Mouse (Mus musculus): ENCODE measurements around the gene Kdm7a. TPM values are rescaled to one million over a fixed set of nuclear protein-coding genes. Genes with fewer than 3 reads are reported as not detected.

Gene Kdm7a
- polyA plus RNA-seq, 1 experiment from 2014 or later: 3.9 TPM

- no peak for TF ChIP-seq CTCF (IDR thresholded peaks at IDR 0.05; ENCODE audit: low read depth)
- peak within 1 kb of the TSS; percentile 84 for H3K27ac ChIP-seq
- no peaks in the 10 kb centered on the region for H3K36me3 ChIP-seq (ENCODE audit: insufficient read depth, low read length)
- WGBS: 1% methylated on average over 88 of the region's 101 CpGs
- ATAC-seq (replicated peaks; ENCODE audit: low FRiP score, low read depth) (peak; percentile 72), DNase-seq (ENCODE audit: low spot score) (peak; percentile 85)
- peak within 1 kb of the TSS; percentile 56 for H3K4me2 ChIP-seq (ENCODE audit: low read length)
- no peaks in the 10 kb centered on the region for H3K9me3 ChIP-seq (replicated peaks; ENCODE audit: low read length)
- peak within 1 kb of the TSS; percentile 87 for H3K4me3 ChIP-seq (replicated peaks; ENCODE audit: low read depth, low read length)
- 0 out of 2 replicates have a peak, but pooled peaks cover 6% of the 10 kb centered on the region for H3K4me1 ChIP-seq (replicated peaks; ENCODE audit: insufficient read depth, low read length)
- H3K9ac ChIP-seq (ENCODE audit: low read depth, low read length): peak within 1 kb of the TSS; percentile 95
- no peaks in the 10 kb centered on the region for H3K27me3 ChIP-seq (ENCODE audit: insufficient read depth, low read length)
Observed at GRCm38 (mm10) chr6:39117584-39118455, 88.8 kb downstream of the Kdm7a start, which contains the start of gene Parp12. TSS of gene Parp12 (minus strand) at chr6:39118349.

GRCm38 (mm10) chr6:39115438-39115837 lies 91.2 kb downstream of the Kdm7a start:
- H3K4me2 ChIP-seq (ENCODE audit: low read length): no peak overlapping the region

DNA sequence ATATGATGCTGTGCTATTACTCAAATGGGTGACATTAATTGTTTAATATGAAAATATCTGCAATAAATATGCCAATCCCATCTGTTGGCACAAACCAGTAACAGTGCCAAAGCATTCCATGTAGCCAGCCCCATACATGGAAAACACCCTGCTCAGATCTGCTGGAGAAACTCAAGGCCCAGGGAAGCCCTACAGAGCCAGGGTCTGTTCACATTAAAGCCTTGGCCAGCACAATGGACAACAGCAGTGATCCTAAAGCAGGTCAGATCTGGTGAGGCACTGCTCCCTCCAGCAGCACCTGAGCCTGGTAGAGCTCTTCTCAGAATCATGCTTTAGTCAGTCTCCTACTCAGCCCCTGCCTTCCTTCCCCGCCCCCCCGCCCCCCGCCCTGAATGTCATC lies 93.4 kb downstream of the Kdm7a start:
- DNase-seq (ENCODE audit: low spot score): no peak
- Histone ChIP-seq H3K9ac (ENCODE audit: low read depth, low read length) (no peak overlapping the region), H3K36me3 (ENCODE audit: insufficient read depth, low read length) (peaks cover 10% of the 10 kb centered on the region; the same call in 1 of the 2 replicates), H3K4me2 (ENCODE audit: low read length) (no peak overlapping the region), H3K27me3 (ENCODE audit: insufficient read depth, low read length) (no peaks in the 10 kb centered on the region), H3K27ac (no peak overlapping the region), H3K4me3 (replicated peaks; ENCODE audit: low read depth, low read length) (no peak overlapping the region), H3K9me3 (replicated peaks; ENCODE audit: low read length) (no peaks in the 10 kb centered on the region), H3K4me1 (replicated peaks; ENCODE audit: insufficient read depth, low read length) (0 out of 2 replicates have a peak, but pooled peaks cover 6% of the 10 kb centered on the region)
- ATAC-seq (replicated peaks; ENCODE audit: low FRiP score, low read depth): no peak
- no peak for TF ChIP-seq CTCF (IDR thresholded peaks at IDR 0.05; ENCODE audit: low read depth)
- WGBS: 90% methylated on average over 3 of the region's 3 CpGs

More at GRCm38 (mm10) chr6:39115438-39115837, 91.2 kb downstream of the Kdm7a start:
- Histone ChIP-seq H3K9me3 (replicated peaks; ENCODE audit: low read length) (no peaks in the 10 kb centered on the region), H3K27ac (no peak overlapping the region), H3K27me3 (ENCODE audit: insufficient read depth, low read length) (no peaks in the 10 kb centered on the region), H3K9ac (ENCODE audit: low read depth, low read length) (no peak overlapping the region), H3K4me1 (replicated peaks; ENCODE audit: insufficient read depth, low read length) (0 out of 2 replicates have a peak, but pooled peaks cover 6% of the 10 kb centered on the region), H3K36me3 (ENCODE audit: insufficient read depth, low read length) (peaks cover 10% of the 10 kb centered on the region; the same call in 1 of the 2 replicates), H3K4me3 (replicated peaks; ENCODE audit: low read depth, low read length) (no peak overlapping the region)
- ATAC-seq (replicated peaks; ENCODE audit: low FRiP score, low read depth) (no peak), DNase-seq (ENCODE audit: low spot score) (no peak)
- TF ChIP-seq CTCF (IDR thresholded peaks at IDR 0.05; ENCODE audit: low read depth): no peak
- WGBS: 94% methylated on average over 1 of the region's 1 CpGs

- Histone ChIP-seq H3K9me3 (replicated peaks; ENCODE audit: low read length) (no peaks in the 10 kb centered on the region), H3K4me3 (replicated peaks; ENCODE audit: low read depth, low read length) (no peak overlapping the region), H3K9ac (ENCODE audit: low read depth, low read length) (no peak overlapping the region), H3K27ac (no peak overlapping the region), H3K4me2 (ENCODE audit: low read length) (no peak overlapping the region), H3K4me1 (replicated peaks; ENCODE audit: insufficient read depth, low read length) (0 out of 2 replicates have a peak, but pooled peaks cover 6% of the 10 kb centered on the region), H3K27me3 (ENCODE audit: insufficient read depth, low read length) (no peaks in the 10 kb centered on the region), H3K36me3 (ENCODE audit: insufficient read depth, low read length) (peaks cover 10% of the 10 kb centered on the region; the same call in 1 of the 2 replicates)
- TF ChIP-seq CTCF (IDR thresholded peaks at IDR 0.05; ENCODE audit: low read depth): no peak
- ATAC-seq (replicated peaks; ENCODE audit: low FRiP score, low read depth) (no peak), DNase-seq (ENCODE audit: low spot score) (no peak)
- WGBS: 95% methylated on average over 3 of the region's 3 CpGs
Observed at GRCm38 (mm10) chr6:39112701-39113100, 93.9 kb downstream of the Kdm7a start.

DNA sequence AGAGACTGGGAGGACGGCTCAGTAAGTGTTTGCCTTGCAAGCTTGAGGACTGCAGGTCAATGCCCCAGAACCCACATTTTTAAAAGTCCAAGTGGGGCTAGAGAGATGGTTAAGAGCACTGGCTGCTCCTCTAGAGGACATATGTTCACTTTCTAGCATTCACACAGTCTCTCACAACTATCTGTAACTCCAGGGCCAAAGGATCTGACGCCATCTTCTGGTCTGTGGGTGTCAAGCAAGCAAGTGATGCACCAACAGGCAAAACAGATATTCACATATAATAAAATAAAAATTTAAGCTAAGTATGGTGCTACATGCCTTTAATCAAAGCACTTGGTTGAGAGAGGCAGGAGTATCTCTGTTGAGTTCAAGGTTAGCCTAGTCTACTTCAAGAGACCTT lies 99.8 kb downstream of the Kdm7a start:
- no peak overlapping the region for H3K4me3 ChIP-seq (replicated peaks; ENCODE audit: low read depth, low read length)
- H3K36me3 ChIP-seq (ENCODE audit: insufficient read depth, low read length): peaks cover 18% of the 10 kb centered on the region; the same call in 1 of the 2 replicates
- H3K9ac ChIP-seq (ENCODE audit: low read depth, low read length): no peak overlapping the region
- no peak overlapping the region for H3K27ac ChIP-seq
- WGBS: 66% methylated on average over 2 of the region's 2 CpGs
- no peak overlapping the region for H3K4me2 ChIP-seq (ENCODE audit: low read length)
- peak; percentile 9 for DNase-seq (ENCODE audit: low spot score)
- H3K4me1 ChIP-seq (replicated peaks; ENCODE audit: insufficient read depth, low read length): no peaks in the 10 kb centered on the region
- no peaks in the 10 kb centered on the region for H3K9me3 ChIP-seq (replicated peaks; ENCODE audit: low read length)
- peak; percentile 55 for TF ChIP-seq CTCF (IDR thresholded peaks at IDR 0.05; ENCODE audit: low read depth)
- no peak for ATAC-seq (replicated peaks; ENCODE audit: low FRiP score, low read depth)
- no peaks in the 10 kb centered on the region for H3K27me3 ChIP-seq (ENCODE audit: insufficient read depth, low read length)

DNA sequence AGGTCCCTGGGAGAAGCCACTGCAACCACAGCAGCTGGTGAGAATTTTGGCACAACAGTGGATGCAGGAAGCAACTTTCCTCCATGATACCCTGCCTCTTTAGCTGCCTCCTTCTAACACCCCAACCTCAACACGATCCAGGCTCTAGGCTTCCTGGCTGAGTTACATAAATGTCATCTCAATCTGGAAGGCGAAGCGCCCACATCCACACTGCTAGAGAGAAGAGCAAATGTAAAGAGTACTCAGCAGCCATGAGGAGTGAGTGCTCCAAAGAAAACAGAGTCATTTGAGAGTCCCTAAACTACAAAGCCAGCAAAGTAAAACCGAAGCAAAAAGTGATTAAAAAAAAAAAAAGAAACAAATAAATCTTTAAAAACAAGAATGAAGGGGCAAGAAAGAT lies 102.0 kb downstream of the Kdm7a start:
- DNase-seq (ENCODE audit: low spot score) (no peak), ATAC-seq (replicated peaks; ENCODE audit: low FRiP score, low read depth) (no peak)
- no peak overlapping the region for H3K27ac ChIP-seq
- peaks cover 11% of the 10 kb centered on the region; the same call in 1 of the 2 replicates for H3K36me3 ChIP-seq (ENCODE audit: insufficient read depth, low read length)
- 68% methylated on average over 4 of the region's 4 CpGs for WGBS
- TF ChIP-seq CTCF (IDR thresholded peaks at IDR 0.05; ENCODE audit: low read depth): no peak
- no peak overlapping the region for H3K4me2 ChIP-seq (ENCODE audit: low read length)
- H3K4me1 ChIP-seq (replicated peaks; ENCODE audit: insufficient read depth, low read length): no peaks in the 10 kb centered on the region
- H3K9me3 ChIP-seq (replicated peaks; ENCODE audit: low read length): no peaks in the 10 kb centered on the region
- H3K4me3 ChIP-seq (replicated peaks; ENCODE audit: low read depth, low read length): no peak overlapping the region
- H3K9ac ChIP-seq (ENCODE audit: low read depth, low read length): no peak overlapping the region
- H3K27me3 ChIP-seq (ENCODE audit: insufficient read depth, low read length): no peaks in the 10 kb centered on the region

Other genes with a start within 250 kb of the Kdm7a start
- gene Parp12, start 88.4 kb downstream of the Kdm7a start, polyA plus RNA-seq (2015; fragmentation: Nextera tagmentation; extraction: Ambion mirVana): 11.9 and 13.5 TPM in 2 replicates
- 46.8 and 57.3 TPM in 2 replicates for gene Slc37a3, start 170.9 kb upstream of the Kdm7a start, polyA plus RNA-seq (2015; fragmentation: Nextera tagmentation; extraction: Ambion mirVana)
- gene Rab19, start 174.4 kb upstream of the Kdm7a start, polyA plus RNA-seq (2015; fragmentation: Nextera tagmentation; extraction: Ambion mirVana): 4.2 and 4.3 TPM in 2 replicates
- gene Mkrn1, start 213.7 kb upstream of the Kdm7a start, polyA plus RNA-seq (2015; fragmentation: Nextera tagmentation; extraction: Ambion mirVana): 62.7 and 66.8 TPM in 2 replicates